Mouse (Mus musculus): Measurements from ENCODE around the gene Dxo. TPM values are rescaled to one million over a fixed set of nuclear protein-coding genes. Genes with fewer than 3 reads are reported as not detected.
"Not testable (repeated sequence)": the region's sequence is repeated elsewhere in the genome, so short reads cannot be mapped to it uniquely, and the experiment has no call there.

The Dxo gene
- polyA plus RNA-seq, 1 experiment: 25.7 TPM

GRCm38 (mm10) chr17:34814818-34815370 lies 21.9 kb upstream of the Dxo start:
- no peaks in the 10 kb centered on the region for H3K36me3 ChIP-seq (ENCODE audit: control insufficient read depth, insufficient read depth)
- H3K4me3 ChIP-seq: no peak overlapping the region
- no peak overlapping the region for H3K4me2 ChIP-seq (ENCODE audit: low read depth)
- no peaks in the 10 kb centered on the region for H3K27me3 ChIP-seq (ENCODE audit: control insufficient read depth, insufficient read depth, insufficient read length)
- TF ChIP-seq MYOG (IDR thresholded peaks at IDR 0.05; ENCODE audit: control insufficient read depth in 1 of 3, insufficient read depth in 1 of 3, insufficient read length in 2 of 3, low read depth in 2 of 3): no peak
- TF ChIP-seq POLR2AphosphoS2 (IDR thresholded peaks at IDR 0.05; ENCODE audit: insufficient read length, low read depth): no peak
- TF ChIP-seq TCF3 (IDR thresholded peaks at IDR 0.05; ENCODE audit: insufficient read length, low read depth): no peak
- TF ChIP-seq MYOD1 (IDR thresholded peaks at IDR 0.05; ENCODE audit: control insufficient read depth in 1 of 3, insufficient read length in 2 of 3, low read depth in 2 of 3): no peak
- TF ChIP-seq POLR2A (IDR thresholded peaks at IDR 0.05; ENCODE audit: insufficient read length, low read depth): no peak
- TF ChIP-seq USF1 (IDR thresholded peaks at IDR 0.05; ENCODE audit: low read depth): no peak
- no peak for TF ChIP-seq CEBPB (IDR thresholded peaks at IDR 0.05; ENCODE audit: insufficient read depth, poor library complexity, severe bottlenecking)
- TF ChIP-seq SRF (IDR thresholded peaks at IDR 0.05; ENCODE audit: control insufficient read depth, insufficient read length, low read depth): no peak
- no peak for TF ChIP-seq TCF12 (IDR thresholded peaks at IDR 0.05; ENCODE audit: insufficient read depth, poor library complexity, severe bottlenecking)
- no peak for TF ChIP-seq MAX (IDR thresholded peaks at IDR 0.05; ENCODE audit: low read depth)
- TF ChIP-seq E2F4 (IDR thresholded peaks at IDR 0.05; ENCODE audit: insufficient read depth): no peak
- no peak for TF ChIP-seq REST (IDR thresholded peaks at IDR 0.05; ENCODE audit: insufficient read depth, insufficient read length)
- H3K79me2 ChIP-seq (ENCODE audit: control insufficient read depth, insufficient read depth): no peaks in the 10 kb centered on the region
- no peak overlapping the region for H3ac ChIP-seq (ENCODE audit: control insufficient read depth, insufficient read length)

- not testable (repeated sequence) for H3K27me3 ChIP-seq (ENCODE audit: control insufficient read depth, insufficient read depth, insufficient read length); H3K4me2 ChIP-seq (ENCODE audit: low read depth); H3K4me3 ChIP-seq; H3ac ChIP-seq (ENCODE audit: control insufficient read depth, insufficient read length)
- peaks cover 20% of the 10 kb centered on the region for H3K36me3 ChIP-seq (ENCODE audit: control insufficient read depth, insufficient read depth)
- peaks cover 15% of the 10 kb centered on the region for H3K79me2 ChIP-seq (ENCODE audit: control insufficient read depth, insufficient read depth)
Observed at GRCm38 (mm10) chr17:34830776-34831175, 6.0 kb upstream of the Dxo start.

DNA sequence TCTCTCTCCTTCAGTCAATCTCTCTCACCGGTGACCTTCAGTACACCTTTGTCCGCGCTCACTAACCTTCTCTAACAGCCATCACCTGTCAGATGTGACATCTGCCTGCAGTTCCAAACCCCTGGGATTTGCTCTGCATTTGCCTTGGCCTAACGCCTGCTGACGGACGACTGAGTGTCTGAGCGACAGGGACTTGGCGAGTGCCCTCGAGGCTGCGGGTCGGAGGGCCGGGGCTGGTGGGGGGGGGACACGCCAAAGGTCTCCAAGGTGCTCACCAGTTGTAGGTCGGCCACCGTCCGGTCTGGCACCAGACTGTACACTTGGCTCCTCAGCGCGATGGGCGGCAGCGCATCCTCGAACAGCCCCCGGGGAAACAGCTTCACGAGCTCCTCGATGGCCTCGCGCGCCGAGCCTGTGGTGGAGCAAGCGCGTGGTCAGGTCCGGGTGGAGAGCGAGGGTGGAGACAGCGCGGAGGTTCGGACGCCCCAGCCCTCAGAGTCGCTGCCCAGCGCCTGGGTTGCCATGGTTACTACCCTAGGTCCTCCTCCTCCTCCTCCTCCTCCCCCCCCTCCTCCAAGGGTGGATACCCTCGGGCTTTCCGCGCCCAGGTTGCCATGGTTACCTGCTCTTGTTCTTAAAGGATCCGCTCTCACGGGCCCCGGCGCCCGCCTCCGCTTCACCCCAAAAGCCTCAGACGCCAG lies 514 bp upstream of the Dxo start:
- Histone ChIP-seq H3K79me2 (ENCODE audit: control insufficient read depth, insufficient read depth) (peaks cover 33% of the 10 kb centered on the region), H3ac (ENCODE audit: control insufficient read depth, insufficient read length) (peak overlapping the region; percentile 12), H3K36me3 (ENCODE audit: control insufficient read depth, insufficient read depth) (no peaks in the 10 kb centered on the region), H3K27me3 (ENCODE audit: control insufficient read depth, insufficient read depth, insufficient read length) (no peaks in the 10 kb centered on the region), H3K4me2 (ENCODE audit: low read depth) (peak overlapping the region; percentile 95), H3K4me3 (peak overlapping the region; percentile 96)
- TF ChIP-seq CEBPB (IDR thresholded peaks at IDR 0.05; ENCODE audit: insufficient read depth, poor library complexity, severe bottlenecking): no peak
- peak; percentile 28 for TF ChIP-seq POLR2A (IDR thresholded peaks at IDR 0.05; ENCODE audit: insufficient read length, low read depth)

- TF ChIP-seq MAX (IDR thresholded peaks at IDR 0.05; ENCODE audit: low read depth) (no peak), TCF3 (IDR thresholded peaks at IDR 0.05; ENCODE audit: insufficient read length, low read depth) (no peak), POLR2AphosphoS2 (IDR thresholded peaks at IDR 0.05; ENCODE audit: insufficient read length, low read depth) (no peak), CEBPB (IDR thresholded peaks at IDR 0.05; ENCODE audit: insufficient read depth, poor library complexity, severe bottlenecking) (no peak), USF1 (IDR thresholded peaks at IDR 0.05; ENCODE audit: low read depth) (no peak), SRF (IDR thresholded peaks at IDR 0.05; ENCODE audit: control insufficient read depth, insufficient read length, low read depth) (no peak), MYOD1 (IDR thresholded peaks at IDR 0.05; ENCODE audit: control insufficient read depth in 1 of 3, insufficient read length in 2 of 3, low read depth in 2 of 3) (no peak), REST (IDR thresholded peaks at IDR 0.05; ENCODE audit: insufficient read depth, insufficient read length) (no peak), E2F4 (IDR thresholded peaks at IDR 0.05; ENCODE audit: insufficient read depth) (no peak), POLR2A (IDR thresholded peaks at IDR 0.05; ENCODE audit: insufficient read length, low read depth) (no peak), TCF12 (IDR thresholded peaks at IDR 0.05; ENCODE audit: insufficient read depth, poor library complexity, severe bottlenecking) (no peak), MYOG (IDR thresholded peaks at IDR 0.05; ENCODE audit: control insufficient read depth in 1 of 3, insufficient read depth in 1 of 3, insufficient read length in 2 of 3, low read depth in 2 of 3) (no peak)
- peak overlapping the region; percentile 96 for H3K4me3 ChIP-seq
- peak overlapping the region; percentile 12 for H3ac ChIP-seq (ENCODE audit: control insufficient read depth, insufficient read length)
- H3K27me3 ChIP-seq (ENCODE audit: control insufficient read depth, insufficient read depth, insufficient read length): no peaks in the 10 kb centered on the region
- H3K79me2 ChIP-seq (ENCODE audit: control insufficient read depth, insufficient read depth): peaks cover 33% of the 10 kb centered on the region
- H3K4me2 ChIP-seq (ENCODE audit: low read depth): peak overlapping the region; percentile 79
- peaks cover 5% of the 10 kb centered on the region for H3K36me3 ChIP-seq (ENCODE audit: control insufficient read depth, insufficient read depth)
Observed at GRCm38 (mm10) chr17:34837464-34838324, 875 bp downstream of the Dxo start.

DNA sequence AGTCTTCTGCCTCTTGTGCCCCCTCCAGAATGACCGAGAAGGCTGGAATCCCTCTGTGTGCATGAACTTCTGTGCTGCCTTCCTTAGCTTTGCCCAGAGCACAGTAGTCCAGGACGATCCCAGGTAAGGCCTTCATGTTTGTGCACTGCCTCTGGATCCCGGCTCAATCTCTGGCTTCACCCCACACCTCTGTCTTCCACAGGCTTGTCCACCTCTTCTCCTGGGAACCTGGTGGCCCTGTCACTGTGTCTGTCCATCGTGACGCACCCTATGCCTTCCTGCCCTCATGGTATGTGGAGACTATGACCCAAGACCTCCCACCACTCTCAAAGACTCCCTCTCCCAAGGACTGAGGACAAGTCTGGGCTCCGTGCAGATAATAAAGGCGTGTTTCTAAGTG lies 2.0 kb downstream of the Dxo start:
- H3K4me2 ChIP-seq (ENCODE audit: low read depth): no peak overlapping the region
- peaks cover 33% of the 10 kb centered on the region for H3K79me2 ChIP-seq (ENCODE audit: control insufficient read depth, insufficient read depth)
- peaks cover 5% of the 10 kb centered on the region for H3K36me3 ChIP-seq (ENCODE audit: control insufficient read depth, insufficient read depth)
- TF ChIP-seq TCF12 (IDR thresholded peaks at IDR 0.05; ENCODE audit: insufficient read depth, poor library complexity, severe bottlenecking) (no peak), TCF3 (IDR thresholded peaks at IDR 0.05; ENCODE audit: insufficient read length, low read depth) (no peak), E2F4 (IDR thresholded peaks at IDR 0.05; ENCODE audit: insufficient read depth) (no peak), REST (IDR thresholded peaks at IDR 0.05; ENCODE audit: insufficient read depth, insufficient read length) (no peak), CEBPB (IDR thresholded peaks at IDR 0.05; ENCODE audit: insufficient read depth, poor library complexity, severe bottlenecking) (no peak)
- H3K4me3 ChIP-seq: no peak overlapping the region
- no peak overlapping the region for H3ac ChIP-seq (ENCODE audit: control insufficient read depth, insufficient read length)
- H3K27me3 ChIP-seq (ENCODE audit: control insufficient read depth, insufficient read depth, insufficient read length): no peaks in the 10 kb centered on the region
